Mouse (Mus musculus): Measurements from ENCODE around the gene Mak.

GRCm38 (mm10) chr13:41110935-41111334 lies 31.4 kb upstream of the Mak start, which contains the start of gene Gcm2:
- TF ChIP-seq CTCF (IDR thresholded peaks at IDR 0.05; ENCODE audit: insufficient read depth, low read length) (no peak), POLR2A (IDR thresholded peaks at IDR 0.05; ENCODE audit: borderline replicate concordance, extremely low read depth, low read depth, low read length) (no peak)

All from lung, adult 2 months (tissue).